In genomic region chr11:120169208-120169992, GRCm38 (mm10) we compare ENCODE assay signal across 8 mouse cellular contexts. TPM values are rescaled to one million over a fixed set of nuclear protein-coding genes. Genes with fewer than 3 reads are reported as not detected.
DNase-seq lines count a peak whose midpoint lies in the region; ATAC-seq lines count a peak whose summit lies in the region.

No protein-coding gene starts in this region.

- peak; percentile 41 for DNase-seq in Muller cell, postnatal 12 days (ENCODE audit: inconsistent ontology term)
- DNase-seq in cerebellum, adult 11-12 months = peak; percentile 74
- peak; percentile 90 for DNase-seq in heart, postnatal 4 days
- peak; percentile 87 to 89 for DNase-seq in layer of hippocampus, postnatal 10 days (ENCODE audit: low spot score in 2 of 2)
- DNase-seq in lung, postnatal 10 days = peak; percentile 91
- peak; percentile 79 for DNase-seq in right cerebral cortex, postnatal 4 days

- no peaks in the 10 kb centered on the region for H3K9me3 ChIP-seq in forebrain, embryonic 16.5 days (ENCODE audit: control insufficient read depth, low read length)

- H3K4me1 ChIP-seq in forebrain, embryonic 16.5 days (replicated peaks; ENCODE audit: control insufficient read depth, insufficient read depth, low read length) = peaks cover 10% of the 10 kb centered on the region

- H3K4me3 ChIP-seq in forebrain, embryonic 16.5 days (replicated peaks; ENCODE audit: low read length) = peak overlapping the region; percentile 7; the same call in 1 of the 2 replicates

- H3K27me3 ChIP-seq in forebrain, embryonic 16.5 days (replicated peaks; ENCODE audit: control insufficient read depth, insufficient read depth, low read length) = no peaks in the 10 kb centered on the region

- H3K27ac ChIP-seq in forebrain, embryonic 16.5 days (ENCODE audit: low read length) = no peak overlapping the region

- no peaks in the 10 kb centered on the region for H3K36me3 ChIP-seq in forebrain, embryonic 16.5 days (ENCODE audit: control insufficient read depth, insufficient read depth)

- peak overlapping the region; percentile 38 for H3K4me2 ChIP-seq in forebrain, embryonic 16.5 days (ENCODE audit: low read length)

- peak; percentile 76 for ATAC-seq in forebrain, embryonic 16.5 days
- ATAC-seq in erythroblast, adult 5-6 weeks (replicated peaks; ENCODE audit: low FRiP score, poor library complexity, severe bottlenecking) = no peak

- H3K9ac ChIP-seq in forebrain, embryonic 16.5 days (replicated peaks; ENCODE audit: low read depth, low read length) = 0 out of 2 replicates have a peak overlapping the region, but pooled peaks have one; percentile 14

- WGBS in forebrain, embryonic 16.5 days = 19% methylated on average over 20 of the region's 21 CpGs

RNA-seq across cellular contexts. Expression of gene Slc38a10, which starts 18.3 kb away (rescaled TPM):
- polyA plus RNA-seq in forebrain, embryonic 16.5 days (2015; fragmentation: Nextera tagmentation; extraction: Ambion mirVana) = 106 and 110 TPM in 2 replicates
- total RNA-seq in heart, postnatal 4 days (2021) = 100 to 1,000 TPM; 115 to 116 TPM
- 100 to 1,000 TPM; 107 to 123 TPM for total RNA-seq in layer of hippocampus, postnatal 10 days (2021)
- 7.7 and 10.7 TPM in 2 replicates for total RNA-seq in erythroblast, adult 5-6 weeks (2015; ENCODE audit: low replicate concordance)
- total RNA-seq in erythroblast, adult 5-6 weeks (2017; ENCODE audit: low replicate concordance) = 22.4 and 39.9 TPM in 2 replicates

Comparison
In these comparisons a context has a peak if more than half of its experiments do, and no peak if none do; other contexts are left out.
1. DNase-seq: peak in every context shown above with its lines; median percentile 91 in lung, postnatal 10 days; 90 in heart, postnatal 4 days; 88 in layer of hippocampus, postnatal 10 days; 79 in right cerebral cortex, postnatal 4 days; 74 in cerebellum, adult 11-12 months; 41 in Muller cell, postnatal 12 days.